ENCODE assay signal across 12 mouse cellular contexts in the genomic region with DNA sequence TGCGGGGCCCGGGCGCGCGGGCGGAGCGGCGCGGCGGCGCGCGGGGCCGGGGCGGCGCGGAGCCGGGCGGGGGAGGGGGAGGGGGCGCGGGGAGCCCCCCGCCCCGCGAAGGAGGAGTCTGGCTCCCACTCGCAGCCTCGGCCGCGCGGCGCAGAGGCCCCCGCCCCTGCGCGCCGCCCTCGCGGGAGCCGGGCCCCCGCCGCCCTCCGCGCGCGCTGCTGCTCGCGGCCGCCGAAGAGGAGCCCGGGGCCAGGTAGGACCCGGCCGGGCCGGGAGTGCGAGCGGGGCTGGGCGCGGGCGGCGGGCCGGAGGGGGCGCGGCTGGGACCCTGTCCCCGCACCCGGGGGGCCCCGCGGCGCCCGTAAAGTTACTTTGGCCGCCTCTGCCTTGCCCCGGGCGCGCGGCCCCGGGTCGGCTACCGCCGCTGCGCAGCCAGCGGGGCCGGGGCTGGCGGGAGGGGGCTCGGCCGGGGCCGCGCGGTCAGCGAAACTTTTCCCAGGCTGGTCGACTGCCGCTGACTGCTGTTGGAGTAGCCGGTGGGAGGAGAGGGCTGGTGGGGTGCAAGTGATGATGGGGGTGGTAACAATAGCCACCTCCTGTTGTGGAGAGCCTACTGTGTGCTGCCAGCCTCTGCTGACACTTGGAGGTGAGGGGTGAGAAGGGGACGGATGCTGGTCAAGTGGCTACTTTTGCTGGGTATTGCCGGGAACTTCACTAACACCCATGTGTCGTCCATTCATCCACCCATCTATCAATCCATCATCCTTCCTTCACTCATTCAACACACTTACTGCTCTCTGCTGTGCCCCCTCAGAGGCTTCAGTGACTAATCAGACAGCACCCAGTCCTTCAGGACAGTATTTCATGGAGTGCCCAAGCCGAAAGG. TPM values are rescaled to one million over a fixed set of nuclear protein-coding genes. Genes with fewer than 3 reads are reported as not detected.
DNase-seq lines count a peak whose midpoint lies in the region; ATAC-seq and TF ChIP-seq lines count a peak whose summit lies in the region.
"Had no signal": no experiment of that assay in that cellular context is flagged by ENCODE, and none has a peak within 500 bp of the region (broad histone marks: within the 10 kb centered on the region; RNA-seq: fewer than 3 reads in every experiment).

No protein-coding gene starts in this region.

- WGBS in kidney, embryonic 16.5 days = 1% methylated on average over 53 of the region's 92 CpGs
- 6% methylated on average over 12 of the region's 92 CpGs for WGBS in embryonic facial prominence, embryonic 14.5 days
- WGBS in intestine, postnatal 0 days = 3% methylated on average over 42 of the region's 92 CpGs
- WGBS in neural tube, embryonic 13.5 days = 1% methylated on average over 47 of the region's 92 CpGs

- H3K4me3 ChIP-seq in kidney, embryonic 16.5 days (ENCODE audit: low read length) = peak overlapping the region; percentile 55
- peak overlapping the region; percentile 63 for H3K4me3 ChIP-seq in embryonic facial prominence, embryonic 14.5 days (ENCODE audit: low read depth, low read length)
- H3K4me3 ChIP-seq in intestine, postnatal 0 days (ENCODE audit: low read depth, low read length) = peak overlapping the region; percentile 29
- peak overlapping the region; percentile 62 for H3K4me3 ChIP-seq in neural tube, embryonic 13.5 days

- 0 out of 2 replicates have a peak, but pooled peaks have one; percentile 4 for ATAC-seq in kidney, embryonic 16.5 days (ENCODE audit: low FRiP score, low TSS enrichment)
- ATAC-seq in embryonic facial prominence, embryonic 14.5 days (ENCODE audit: low read depth) = peak; percentile 76
- no peak for ATAC-seq in intestine, postnatal 0 days
- peak; percentile 44 for ATAC-seq in neural tube, embryonic 13.5 days (ENCODE audit: low read depth)
- ATAC-seq in activated CD4-positive, CD25-positive, alpha-beta regulatory T cell, adult 4 months = no peak

- peak overlapping the region; percentile 58 for H3K9ac ChIP-seq in kidney, embryonic 16.5 days (replicated peaks; ENCODE audit: low read length)
- peak overlapping the region; percentile 74 for H3K9ac ChIP-seq in embryonic facial prominence, embryonic 14.5 days (ENCODE audit: low read depth, low read length)
- H3K9ac ChIP-seq in intestine, postnatal 0 days (ENCODE audit: low read depth, low read length) = no peak overlapping the region
- peak overlapping the region; percentile 82 for H3K9ac ChIP-seq in neural tube, embryonic 13.5 days

- DNase-seq in kidney, postnatal 10 days = no peak
- DNase-seq in embryonic facial prominence, embryonic 14.5 days (ENCODE audit: low spot score) = peak; percentile 59
- no peak for DNase-seq in frontal cortex, postnatal 25 days (ENCODE audit: low spot score in 2 of 2)
- DNase-seq in cerebellum, adult 8-10 months = no peak
- DNase-seq: gastrocnemius, postnatal 36 days; right cerebral cortex, postnatal 14 days had no signal

- no peaks in the 10 kb centered on the region for H3K36me3 ChIP-seq in kidney, embryonic 16.5 days (ENCODE audit: insufficient read depth, low read length)
- H3K36me3 ChIP-seq in embryonic facial prominence, embryonic 14.5 days (ENCODE audit: control insufficient read depth, insufficient read depth, low read length) = no peaks in the 10 kb centered on the region
- H3K36me3 ChIP-seq in intestine, postnatal 0 days (ENCODE audit: control insufficient read depth, insufficient read depth) = no peaks in the 10 kb centered on the region
- no peaks in the 10 kb centered on the region for H3K36me3 ChIP-seq in neural tube, embryonic 13.5 days
- H3K36me3 ChIP-seq: G1E had no signal

- H3K4me2 ChIP-seq in kidney, embryonic 16.5 days (replicated peaks; ENCODE audit: low read depth, low read length) = peak overlapping the region; percentile 95
- peak overlapping the region; percentile 94 for H3K4me2 ChIP-seq in embryonic facial prominence, embryonic 14.5 days (ENCODE audit: low read depth, low read length)
- H3K4me2 ChIP-seq in intestine, postnatal 0 days (replicated peaks; ENCODE audit: low read depth) = peak overlapping the region; percentile 62
- H3K4me2 ChIP-seq in neural tube, embryonic 13.5 days = peak overlapping the region; percentile 83

- peaks cover 5% of the 10 kb centered on the region; the same call in 1 of the 2 replicates for H3K4me1 ChIP-seq in kidney, embryonic 16.5 days (ENCODE audit: insufficient read depth, low read length)
- H3K4me1 ChIP-seq in embryonic facial prominence, embryonic 14.5 days (ENCODE audit: control insufficient read depth, insufficient read depth, low read length) = no peaks in the 10 kb centered on the region
- H3K4me1 ChIP-seq in intestine, postnatal 0 days (replicated peaks; ENCODE audit: control insufficient read depth, insufficient read depth, low read length) = no peaks in the 10 kb centered on the region
- peaks cover 13% of the 10 kb centered on the region for H3K4me1 ChIP-seq in neural tube, embryonic 13.5 days (replicated peaks)

- TF ChIP-seq CTCF in intestine, postnatal 0 days (IDR thresholded peaks at IDR 0.05; ENCODE audit: low read depth) = no peak

- no peaks in the 10 kb centered on the region for H3K9me3 ChIP-seq in kidney, embryonic 16.5 days (ENCODE audit: low read length)
- H3K9me3 ChIP-seq in embryonic facial prominence, embryonic 14.5 days (ENCODE audit: control insufficient read depth, low read length) = no peaks in the 10 kb centered on the region
- no peaks in the 10 kb centered on the region for H3K9me3 ChIP-seq in intestine, postnatal 0 days (ENCODE audit: control insufficient read depth)
- no peaks in the 10 kb centered on the region for H3K9me3 ChIP-seq in neural tube, embryonic 13.5 days

- H3K27me3 ChIP-seq in kidney, embryonic 16.5 days (ENCODE audit: insufficient read depth, low read length) = peaks cover 61% of the 10 kb centered on the region
- peaks cover 37% of the 10 kb centered on the region for H3K27me3 ChIP-seq in embryonic facial prominence, embryonic 14.5 days (replicated peaks; ENCODE audit: control insufficient read depth, insufficient read depth, low read length)
- H3K27me3 ChIP-seq in intestine, postnatal 0 days (replicated peaks; ENCODE audit: control insufficient read depth, insufficient read depth, low read length) = peaks cover 32% of the 10 kb centered on the region
- peaks cover 52% of the 10 kb centered on the region for H3K27me3 ChIP-seq in neural tube, embryonic 13.5 days

- H3K27ac ChIP-seq in kidney, embryonic 16.5 days (ENCODE audit: low read length) = no peak overlapping the region
- no peak overlapping the region for H3K27ac ChIP-seq in embryonic facial prominence, embryonic 14.5 days (replicated peaks; ENCODE audit: low read depth, low read length)
- H3K27ac ChIP-seq in intestine, postnatal 0 days (ENCODE audit: low read depth, low read length) = no peak overlapping the region
- H3K27ac ChIP-seq in neural tube, embryonic 13.5 days (replicated peaks) = no peak overlapping the region

RNA-seq across cellular contexts. Expression of a gene that starts 0.8 kb away (rescaled TPM):
- polyA plus RNA-seq in kidney, embryonic 16.5 days (2015; fragmentation: Nextera tagmentation; extraction: Ambion mirVana) = 0.39 and 0.42 TPM in 2 replicates
- polyA plus RNA-seq in embryonic facial prominence, embryonic 14.5 days (2014; fragmentation: Nextera tagmentation; extraction: Ambion mirVana) = 5.2 and 6.9 TPM in 2 replicates
- polyA plus RNA-seq in intestine, postnatal 0 days (2015; fragmentation: Nextera tagmentation; extraction: Ambion mirVana) = 0.07 and 0.16 TPM in 2 replicates
- polyA plus RNA-seq in neural tube, embryonic 13.5 days (2015; fragmentation: Nextera tagmentation; extraction: Ambion mirVana) = 13.3 and 16.7 TPM in 2 replicates
- not detected for polyA plus RNA-seq in activated CD4-positive, CD25-positive, alpha-beta regulatory T cell, adult 4 months (2017; shearing (Covaris generic))
- polyA plus RNA-seq: G1E; liver, embryonic 16.5 days had no signal

RNA-seq across cellular contexts. Expression of a gene that starts 55.3 kb away (rescaled TPM):
- 4.8 and 4.9 TPM in 2 replicates for polyA plus RNA-seq in kidney, embryonic 16.5 days (2015; fragmentation: Nextera tagmentation; extraction: Ambion mirVana)
- polyA plus RNA-seq in embryonic facial prominence, embryonic 14.5 days (2014; fragmentation: Nextera tagmentation; extraction: Ambion mirVana) = 12.6 and 17.3 TPM in 2 replicates
- 2.5 and 2.7 TPM in 2 replicates for polyA plus RNA-seq in intestine, postnatal 0 days (2015; fragmentation: Nextera tagmentation; extraction: Ambion mirVana)
- 18.1 and 19.2 TPM in 2 replicates for polyA plus RNA-seq in neural tube, embryonic 13.5 days (2015; fragmentation: Nextera tagmentation; extraction: Ambion mirVana)
- not detected for polyA plus RNA-seq in activated CD4-positive, CD25-positive, alpha-beta regulatory T cell, adult 4 months (2017; shearing (Covaris generic))
- polyA plus RNA-seq: G1E had no signal

Comparison
In these comparisons a context has a peak if more than half of its experiments do, and no peak if none do; other contexts are left out.
1. ATAC-seq: peak in kidney, embryonic 16.5 days (single experiment), embryonic facial prominence, embryonic 14.5 days (single experiment) and neural tube, embryonic 13.5 days (single experiment); none in intestine, postnatal 0 days (single experiment) and activated CD4-positive, CD25-positive, alpha-beta regulatory T cell, adult 4 months (single experiment).
2. Peak in every context shown above with its lines, with median percentiles within 50 percentile points of each other: H3K4me2 ChIP-seq and H3K4me3 ChIP-seq.